Mouse (Mus musculus) layer of hippocampus, postnatal 25 days (tissue): ENCODE results near the gene Capn1. TPM values are rescaled to one million over a fixed set of nuclear protein-coding genes. Genes with fewer than 3 reads are reported as not detected.

Source experiments
- DNase-seq, 2 experiments: peaks; one replicate each; pipeline ENCODE4 v3.0.0; 2022; ENCODE audit warnings: mixed read lengths in 2 of 2, low spot score in 1 of 2; ENCODE audit errors: extremely low spot score in 1 of 2
- total RNA-seq, 2 experiments: library from RNA; stranded (reverse); gene quantifications; 2 replicates each; pipeline ENCODE4 v1.2.3; 2021

Gene Capn1
- total RNA-seq, 2 experiments from 2014 or later: 20.5 to 21.9 TPM

- DNase-seq: no peak
These were observed 23.7 kb downstream of the Capn1 start for GRCm38 (mm10) chr19:5992012-5992411.

- no peak for DNase-seq
These were observed 24.2 kb downstream of the Capn1 start for GRCm38 (mm10) chr19:5991467-5991866.

- DNase-seq: no peak
These were observed 24.8 kb downstream of the Capn1 start for GRCm38 (mm10) chr19:5990921-5991320.

GRCm38 (mm10) chr19:5990033-5990432 lies 25.7 kb downstream of the Capn1 start:
- no peak for DNase-seq

- no peak for DNase-seq
These were observed 26.1 kb downstream of the Capn1 start for GRCm38 (mm10) chr19:5989585-5989984.

GRCm38 (mm10) chr19:5988815-5989452 lies 26.8 kb downstream of the Capn1 start:
- peak in 1 of 2 experiments; percentile 46 for DNase-seq

- no peak for DNase-seq
These were observed 27.5 kb downstream of the Capn1 start for GRCm38 (mm10) chr19:5988027-5988814.

GRCm38 (mm10) chr19:5986043-5986442 lies 29.7 kb downstream of the Capn1 start, which contains the start of gene Slc22a20:
Slc22a20 (minus strand) TSS chr19:5986143.
- DNase-seq: no peak

GRCm38 (mm10) chr19:5980477-5980876 lies 35.2 kb downstream of the Capn1 start:
- no peak for DNase-seq

GRCm38 (mm10) chr19:5977717-5978116 lies 38.0 kb downstream of the Capn1 start:
- DNase-seq: no peak

- peak in 1 of 2 experiments; percentile 13 for DNase-seq
These were observed 40.0 kb downstream of the Capn1 start for GRCm38 (mm10) chr19:5975676-5976075.

- no peak for DNase-seq
These were observed 40.6 kb downstream of the Capn1 start for GRCm38 (mm10) chr19:5975112-5975511.

GRCm38 (mm10) chr19:5967664-5968063 lies 48.0 kb downstream of the Capn1 start:
- no peak for DNase-seq

- no peak for DNase-seq
These were observed 48.9 kb downstream of the Capn1 start for GRCm38 (mm10) chr19:5966786-5967185.

GRCm38 (mm10) chr19:5965910-5966309 lies 49.8 kb downstream of the Capn1 start:
- DNase-seq: no peak

GRCm38 (mm10) chr19:5965280-5965679 lies 50.4 kb downstream of the Capn1 start:
- DNase-seq: peak; percentile 33 to 77

GRCm38 (mm10) chr19:5964804-5965203 lies 50.9 kb downstream of the Capn1 start:
- no peak for DNase-seq

- peak; percentile 80 to 84 for DNase-seq
These were observed 51.7 kb downstream of the Capn1 start, which contains the start of gene Pola2 for GRCm38 (mm10) chr19:5963883-5964562. Pola2 (minus strand) TSS chr19:5964202.

GRCm38 (mm10) chr19:5962651-5963050 lies 53.0 kb downstream of the Capn1 start:
- DNase-seq: no peak

- DNase-seq: no peak
These were observed 58.3 kb downstream of the Capn1 start for GRCm38 (mm10) chr19:5957371-5957770.

- peak; percentile 69 to 91 for DNase-seq
These were observed 59.0 kb downstream of the Capn1 start for GRCm38 (mm10) chr19:5956685-5957084.
